Mouse (Mus musculus) heart, embryonic 11.5 days (tissue): Measurements from ENCODE around the gene Arid1b. TPM values are rescaled to one million over a fixed set of nuclear protein-coding genes. Genes with fewer than 3 reads are reported as not detected.

ENCODE experiments used
- ATAC-seq: fragments of 200-750 bp; cut with Nextera tagmentation; replicated peaks from 2 replicates; pipeline ENCODE4 v1.8.0; 2017; ENCODE audit warnings: moderate library complexity; ENCODE audit not compliant: insufficient number of reproducible peaks, low FRiP score, low TSS enrichment
- H3K27ac ChIP-seq: fragments of 300-500 bp; sonication (generic); 2 replicates; pipeline ENCODE4 v1.5.1; 2014; ENCODE audit warnings: mild to moderate bottlenecking, low read depth, low read length
- H3K27me3 ChIP-seq: fragments of 300-500 bp; sonication (generic); 2 replicates; pipeline ENCODE4 v1.6.1; 2014; ENCODE audit warnings: mild to moderate bottlenecking, low read length, mixed read lengths; ENCODE audit not compliant: control insufficient read depth, insufficient read depth
- H3K36me3 ChIP-seq: fragments of 300-500 bp; sonication (generic); 2 replicates; pipeline ENCODE4 v1.6.1; 2014; ENCODE audit warnings: mild to moderate bottlenecking, low read length, moderate library complexity, mixed read lengths; ENCODE audit not compliant: control insufficient read depth, insufficient read depth
- H3K4me1 ChIP-seq: fragments of 300-500 bp; sonication (generic); 2 replicates; pipeline ENCODE4 v1.6.1; 2014; ENCODE audit warnings: low read length; ENCODE audit not compliant: control insufficient read depth, insufficient read depth
- H3K4me2 ChIP-seq: fragments of 300-500 bp; sonication (generic); 2 replicates; pipeline ENCODE4 v1.6.1; 2014; ENCODE audit warnings: mild to moderate bottlenecking, moderate library complexity
- H3K4me3 ChIP-seq: fragments of 300-500 bp; sonication (generic); 2 replicates; pipeline ENCODE4 v1.5.1; 2014; ENCODE audit warnings: low read depth, low read length
- H3K9ac ChIP-seq: fragments of 300-500 bp; sonication (generic); 2 replicates; pipeline ENCODE4 v1.6.1; 2014; ENCODE audit warnings: mild to moderate bottlenecking, low read depth, low read length, moderate library complexity
- H3K9me3 ChIP-seq: fragments of 300-500 bp; sonication (generic); replicated peaks from 2 replicates; pipeline ENCODE4 v1.6.1; 2016; ENCODE audit warnings: low read length; ENCODE audit not compliant: control insufficient read depth
- WGBS: fragments of 180-500 bp; shearing (Covaris S2); extraction: QIAGEN DNeasy Blood & Tissue Kit; methylation state at CpG from one replicate; pipeline ENCODE4 v1.1.7; 2014; ENCODE audit not compliant: insufficient replicate concordance; 5-methylcytosine and 5-hydroxymethylcytosine counted together
- polyA plus RNA-seq: library from polyadenylated mRNA; unstranded; fragments of >200 nt; fragmentation: Nextera tagmentation; extraction: Ambion mirVana; gene quantifications from 2 replicates; pipeline ENCODE4 v1.2.1, GENCODE M21; 2014

The Arid1b gene
- polyA plus RNA-seq, 1 experiment from 2014 or later, result 8.2 TPM

DNA sequence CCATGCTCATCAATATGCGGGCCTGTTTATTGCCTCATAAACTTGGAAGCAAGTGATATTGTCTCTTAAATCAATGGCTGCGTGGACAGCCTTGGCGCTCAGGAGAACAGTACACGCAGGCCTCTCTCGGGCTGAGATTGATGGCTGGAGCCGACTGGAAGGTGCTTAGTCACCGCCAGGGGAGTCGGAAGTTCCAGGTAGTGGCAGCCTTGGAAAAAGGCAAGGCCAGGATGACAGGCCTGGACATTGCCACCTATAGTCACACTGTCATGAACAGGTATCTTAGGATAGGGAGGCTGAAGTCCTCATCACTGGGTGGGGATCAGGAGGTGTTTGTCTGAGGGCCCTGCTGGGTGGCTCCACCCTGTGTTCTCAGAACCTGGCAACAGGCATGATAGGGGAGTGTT lies 371.9 kb downstream of the Arid1b start:
- Histone ChIP-seq H3K27me3 (no peaks in the 10 kb centered on the region), H3K9me3 (0 out of 2 replicates have a peak, but pooled peaks cover 2% of the 10 kb centered on the region), H3K4me3 (no peak overlapping the region), H3K27ac (no peak overlapping the region), H3K4me2 (no peak overlapping the region), H3K36me3 (no peaks in the 10 kb centered on the region), H3K9ac (no peak overlapping the region), H3K4me1 (no peaks in the 10 kb centered on the region; the same call in 1 of the 2 replicates)
- 55% methylated on average over 8 of the region's 8 CpGs for WGBS
- ATAC-seq, result no peak

DNA sequence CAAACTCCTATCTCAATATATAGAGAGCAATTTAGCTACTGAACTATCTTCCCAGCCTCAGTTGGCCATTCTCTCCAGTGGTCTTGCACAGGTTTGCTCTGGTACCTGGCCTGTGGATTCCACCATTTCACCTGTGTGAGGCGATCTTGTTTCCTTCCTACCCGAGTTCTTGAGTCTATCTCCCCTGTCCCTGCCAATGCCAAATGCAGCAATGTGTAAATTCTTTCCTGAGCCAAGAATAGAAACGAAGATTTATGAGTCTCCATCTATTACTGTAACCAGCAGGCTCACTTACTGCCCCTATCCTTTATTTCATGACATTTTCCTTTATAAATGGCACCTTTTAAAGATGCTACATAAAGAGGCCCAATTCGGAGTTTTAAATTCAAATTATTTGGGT lies 376.9 kb downstream of the Arid1b start:
- Histone ChIP-seq H3K9ac (no peak overlapping the region), H3K36me3 (no peaks in the 10 kb centered on the region), H3K4me1 (peaks cover 4% of the 10 kb centered on the region), H3K27me3 (0 out of 2 replicates have a peak, but pooled peaks cover 2% of the 10 kb centered on the region), H3K27ac (no peak overlapping the region), H3K9me3 (0 out of 2 replicates have a peak, but pooled peaks cover 2% of the 10 kb centered on the region), H3K4me3 (no peak overlapping the region), H3K4me2 (no peak overlapping the region)
- WGBS, result 50% methylated on average over 4 of the region's 4 CpGs
- no peak for ATAC-seq

- H3K4me1 ChIP-seq, result peaks cover 4% of the 10 kb centered on the region
- H3K27me3 ChIP-seq, result 0 out of 2 replicates have a peak, but pooled peaks cover 2% of the 10 kb centered on the region
- no peaks in the 10 kb centered on the region for H3K36me3 ChIP-seq
- 33% methylated on average over 7 of the region's 7 CpGs for WGBS
- no peak overlapping the region for H3K4me3 ChIP-seq
- no peak overlapping the region for H3K4me2 ChIP-seq
- H3K9me3 ChIP-seq, result 0 out of 2 replicates have a peak, but pooled peaks cover 2% of the 10 kb centered on the region
- no peak overlapping the region for H3K9ac ChIP-seq
- ATAC-seq, result no peak
- H3K27ac ChIP-seq, result peak overlapping the region; percentile 43; the same call in 1 of the 2 replicates
Measured at GRCm38 (mm10) chr17:5371521-5371920, 377.4 kb downstream of the Arid1b start.

DNA sequence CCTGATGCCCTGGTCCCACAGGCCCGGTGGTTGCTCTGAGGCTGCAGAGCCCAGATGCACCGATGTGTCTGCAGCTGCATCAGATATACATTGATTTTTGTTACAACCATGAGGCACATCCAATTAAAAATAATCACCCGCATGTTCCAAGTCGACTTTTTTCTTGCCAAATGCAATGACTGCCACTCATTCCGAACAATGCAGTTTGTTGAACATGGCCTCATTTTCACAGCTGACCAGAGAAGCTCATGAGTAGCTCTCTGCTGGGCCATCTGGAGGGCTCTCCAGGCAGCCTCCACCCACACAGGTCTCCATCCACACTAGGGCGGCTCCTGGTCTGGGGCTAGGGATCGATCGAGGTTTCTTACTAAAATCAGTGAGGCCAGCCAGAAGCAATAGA lies 378.8 kb downstream of the Arid1b start:
- no peak for ATAC-seq
- Histone ChIP-seq H3K27ac (no peak overlapping the region), H3K9me3 (0 out of 2 replicates have a peak, but pooled peaks cover 2% of the 10 kb centered on the region), H3K36me3 (no peaks in the 10 kb centered on the region), H3K27me3 (0 out of 2 replicates have a peak, but pooled peaks cover 2% of the 10 kb centered on the region), H3K4me2 (no peak overlapping the region), H3K4me1 (peaks cover 6% of the 10 kb centered on the region), H3K9ac (no peak overlapping the region), H3K4me3 (no peak overlapping the region)
- 80% methylated on average over 8 of the region's 8 CpGs for WGBS

DNA sequence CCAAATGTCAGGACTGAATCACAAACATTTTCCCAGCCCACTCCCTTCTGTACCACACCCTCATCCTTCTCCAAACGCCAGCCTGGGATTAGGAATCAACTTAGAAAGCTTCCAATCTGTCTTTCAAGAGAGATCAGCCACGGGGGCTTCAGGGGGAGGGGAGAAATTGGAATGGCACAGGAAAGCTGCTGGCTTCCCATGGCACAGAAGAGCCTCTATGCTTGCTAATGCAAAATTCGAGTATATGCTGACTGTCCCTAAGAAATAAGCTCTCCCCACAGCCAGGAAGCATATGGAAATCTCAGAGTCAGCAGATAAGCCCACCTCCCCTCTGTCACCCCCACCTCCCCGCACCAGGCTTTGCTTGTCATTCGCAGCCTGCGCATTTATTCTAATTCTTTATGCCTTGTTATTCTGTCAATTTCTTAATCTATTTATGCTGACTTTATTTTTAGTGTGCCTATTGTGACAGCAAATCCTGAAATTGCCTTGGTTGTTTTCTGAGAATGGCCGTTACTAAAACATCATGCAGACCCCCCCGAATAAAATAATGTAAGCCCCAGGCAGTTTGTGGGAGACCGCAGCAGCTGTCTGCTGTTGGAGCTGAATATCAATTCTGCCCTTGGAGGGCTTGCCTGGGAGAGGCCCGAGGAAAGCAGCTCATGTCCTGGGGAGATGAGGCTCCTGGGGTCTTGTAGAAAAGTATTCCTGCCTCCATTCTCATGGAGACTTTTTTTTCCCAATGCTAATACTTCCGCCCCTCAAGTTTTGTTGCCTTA lies 383.2 kb downstream of the Arid1b start:
- no peak overlapping the region for H3K9ac ChIP-seq
- H3K27ac ChIP-seq, result no peak overlapping the region
- 0 out of 2 replicates have a peak, but pooled peaks cover 2% of the 10 kb centered on the region for H3K4me1 ChIP-seq
- 0 out of 2 replicates have a peak, but pooled peaks cover 2% of the 10 kb centered on the region for H3K27me3 ChIP-seq
- H3K9me3 ChIP-seq, result no peaks in the 10 kb centered on the region
- no peak overlapping the region for H3K4me2 ChIP-seq
- H3K4me3 ChIP-seq, result no peak overlapping the region
- no peak for ATAC-seq
- 35% methylated on average over 11 of the region's 11 CpGs for WGBS
- H3K36me3 ChIP-seq, result no peaks in the 10 kb centered on the region

DNA sequence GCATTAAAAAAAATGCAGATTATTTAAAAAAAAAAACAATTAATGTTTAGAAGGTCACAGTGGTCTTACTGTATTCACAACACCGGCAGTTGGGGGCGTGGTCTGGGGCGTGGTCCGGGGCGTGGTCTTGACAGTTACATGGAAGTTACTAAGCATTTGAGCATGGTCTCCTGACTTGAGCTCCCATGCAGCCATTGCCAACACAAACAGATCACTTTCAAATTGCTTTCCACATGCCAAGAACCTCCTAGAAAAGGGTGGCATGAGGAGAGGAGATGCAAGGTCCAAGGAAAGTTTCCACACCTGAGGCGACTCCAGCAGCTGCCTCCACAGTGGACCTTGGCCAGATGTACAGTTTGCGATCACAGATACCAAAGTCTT lies 383.8 kb downstream of the Arid1b start:
- WGBS, result 28% methylated on average over 7 of the region's 7 CpGs
- H3K4me3 ChIP-seq, result no peak overlapping the region

GRCm38 (mm10) chr17:5385694-5386093 lies 391.6 kb downstream of the Arid1b start:
- no peaks in the 10 kb centered on the region for H3K9me3 ChIP-seq
- WGBS, result 83% methylated on average over 1 of the region's 1 CpGs
- no peak overlapping the region for H3K27ac ChIP-seq
- ATAC-seq, result no peak
- H3K27me3 ChIP-seq, result no peaks in the 10 kb centered on the region
- no peaks in the 10 kb centered on the region for H3K36me3 ChIP-seq
- H3K4me1 ChIP-seq, result peaks cover 4% of the 10 kb centered on the region
- H3K9ac ChIP-seq, result no peak overlapping the region
- no peak overlapping the region for H3K4me2 ChIP-seq
- no peak overlapping the region for H3K4me3 ChIP-seq

More for the DNA sequence above, 383.8 kb downstream of the Arid1b start:
- Histone ChIP-seq H3K36me3 (no peaks in the 10 kb centered on the region), H3K27ac (no peak overlapping the region), H3K9ac (no peak overlapping the region), H3K4me1 (0 out of 2 replicates have a peak, but pooled peaks cover 2% of the 10 kb centered on the region), H3K4me2 (no peak overlapping the region), H3K27me3 (0 out of 2 replicates have a peak, but pooled peaks cover 2% of the 10 kb centered on the region), H3K9me3 (no peaks in the 10 kb centered on the region)
- ATAC-seq, result no peak

DNA sequence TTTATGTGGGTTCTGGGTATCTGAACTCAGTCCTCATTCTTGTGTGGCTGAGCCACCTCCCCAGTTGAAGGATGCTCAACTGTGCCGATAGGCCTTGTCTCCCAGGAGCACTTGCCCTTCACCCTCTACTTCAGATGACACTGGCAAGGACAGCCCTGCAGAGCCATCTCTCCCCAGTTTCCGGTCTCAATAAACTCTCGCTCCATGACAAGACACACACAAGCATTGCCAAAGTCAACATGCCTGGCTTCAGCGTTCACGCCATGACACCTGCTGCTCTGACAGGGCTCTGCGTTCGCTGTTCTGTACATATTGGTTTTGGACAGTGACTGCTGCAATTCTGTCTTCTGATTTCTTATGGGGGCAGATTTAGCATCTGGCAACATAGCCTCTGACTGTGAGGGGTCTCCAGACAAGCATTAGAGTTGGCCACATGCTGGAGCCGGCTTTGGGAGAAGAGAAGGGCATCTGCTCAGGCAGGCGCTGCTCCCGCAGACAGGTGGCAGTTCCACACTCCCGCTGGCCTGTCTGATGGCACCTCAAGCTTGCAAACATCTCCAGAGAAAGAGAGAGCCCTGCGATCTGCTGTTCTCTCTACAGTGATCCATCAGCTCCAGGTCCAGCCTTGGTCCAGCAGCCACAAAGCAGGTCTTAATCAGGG lies 392.9 kb downstream of the Arid1b start:
- no peak overlapping the region for H3K4me2 ChIP-seq
- 78% methylated on average over 12 of the region's 12 CpGs for WGBS

More for the DNA sequence above, 392.9 kb downstream of the Arid1b start:
- H3K4me1 ChIP-seq, result peaks cover 4% of the 10 kb centered on the region
- no peaks in the 10 kb centered on the region for H3K27me3 ChIP-seq
- no peaks in the 10 kb centered on the region for H3K9me3 ChIP-seq
- no peak overlapping the region for H3K27ac ChIP-seq
- no peaks in the 10 kb centered on the region for H3K36me3 ChIP-seq
- ATAC-seq, result no peak
- H3K4me3 ChIP-seq, result no peak overlapping the region
- H3K9ac ChIP-seq, result no peak overlapping the region
